Mouse (Mus musculus) heart, embryonic 11.5 days (tissue): Measurements from ENCODE around the gene Slk. TPM values are rescaled to one million over a fixed set of nuclear protein-coding genes. Genes with fewer than 3 reads are reported as not detected.

ENCODE experiments used
- ATAC-seq: fragments of 200-750 bp; cut with Nextera tagmentation; replicated peaks from 2 replicates; pipeline ENCODE4 v1.8.0; 2017; ENCODE audit warnings: moderate library complexity; ENCODE audit not compliant: insufficient number of reproducible peaks, low FRiP score, low TSS enrichment
- H3K27ac ChIP-seq: fragments of 300-500 bp; sonication (generic); 2 replicates; pipeline ENCODE4 v1.5.1; 2014; ENCODE audit warnings: mild to moderate bottlenecking, low read depth, low read length
- H3K27me3 ChIP-seq: fragments of 300-500 bp; sonication (generic); 2 replicates; pipeline ENCODE4 v1.6.1; 2014; ENCODE audit warnings: mild to moderate bottlenecking, low read length, mixed read lengths; ENCODE audit not compliant: control insufficient read depth, insufficient read depth
- H3K36me3 ChIP-seq: fragments of 300-500 bp; sonication (generic); 2 replicates; pipeline ENCODE4 v1.6.1; 2014; ENCODE audit warnings: mild to moderate bottlenecking, low read length, moderate library complexity, mixed read lengths; ENCODE audit not compliant: control insufficient read depth, insufficient read depth
- H3K4me1 ChIP-seq: fragments of 300-500 bp; sonication (generic); 2 replicates; pipeline ENCODE4 v1.6.1; 2014; ENCODE audit warnings: low read length; ENCODE audit not compliant: control insufficient read depth, insufficient read depth
- H3K4me2 ChIP-seq: fragments of 300-500 bp; sonication (generic); 2 replicates; pipeline ENCODE4 v1.6.1; 2014; ENCODE audit warnings: mild to moderate bottlenecking, moderate library complexity
- H3K4me3 ChIP-seq: fragments of 300-500 bp; sonication (generic); 2 replicates; pipeline ENCODE4 v1.5.1; 2014; ENCODE audit warnings: low read depth, low read length
- H3K9ac ChIP-seq: fragments of 300-500 bp; sonication (generic); 2 replicates; pipeline ENCODE4 v1.6.1; 2014; ENCODE audit warnings: mild to moderate bottlenecking, low read depth, low read length, moderate library complexity
- H3K9me3 ChIP-seq: fragments of 300-500 bp; sonication (generic); replicated peaks from 2 replicates; pipeline ENCODE4 v1.6.1; 2016; ENCODE audit warnings: low read length; ENCODE audit not compliant: control insufficient read depth
- WGBS: fragments of 180-500 bp; shearing (Covaris S2); extraction: QIAGEN DNeasy Blood & Tissue Kit; methylation state at CpG from one replicate; pipeline ENCODE4 v1.1.7; 2014; ENCODE audit not compliant: insufficient replicate concordance; 5-methylcytosine and 5-hydroxymethylcytosine counted together
- polyA plus RNA-seq: library from polyadenylated mRNA; unstranded; fragments of >200 nt; fragmentation: Nextera tagmentation; extraction: Ambion mirVana; gene quantifications from 2 replicates; pipeline ENCODE4 v1.2.1, GENCODE M21; 2014

Gene Slk
- polyA plus RNA-seq, 1 experiment from 2014 or later = 14.1 TPM

DNA sequence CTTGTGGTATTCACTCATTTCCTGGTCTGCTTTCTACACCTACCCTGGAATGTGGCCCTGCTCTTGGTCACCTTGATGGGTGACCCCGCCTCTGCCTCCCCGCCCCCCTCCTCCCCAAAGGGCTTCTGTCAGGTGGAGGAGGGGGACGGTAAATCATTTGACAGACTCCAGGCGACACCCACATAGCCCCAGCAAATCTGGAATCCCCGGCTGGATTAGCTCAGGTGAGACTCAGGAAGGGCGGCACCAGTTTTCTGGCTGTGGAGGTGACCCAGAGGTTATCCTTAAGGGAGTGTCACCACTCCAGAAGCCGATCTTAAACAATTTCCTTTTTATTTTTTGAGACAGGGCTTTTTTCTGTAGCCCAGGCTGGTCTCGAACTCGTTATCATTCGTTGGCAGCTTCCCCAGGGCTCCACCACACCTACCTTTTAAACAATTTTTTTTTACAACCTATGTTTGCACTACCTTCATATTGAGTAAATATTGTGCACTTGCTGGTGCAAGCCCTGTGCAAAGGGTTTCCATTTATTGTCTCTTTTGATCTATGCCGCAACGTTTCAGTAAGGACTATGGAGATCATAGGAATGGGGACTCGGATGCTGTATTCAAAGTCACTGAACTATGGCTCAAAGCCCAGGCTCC, 775 bp upstream of the Slk start:
- Histone ChIP-seq H3K4me3 (peak overlapping the region; percentile 85), H3K9me3 (no peaks in the 10 kb centered on the region), H3K27ac (peak overlapping the region; percentile 97), H3K9ac (peak overlapping the region; percentile 96), H3K27me3 (no peaks in the 10 kb centered on the region), H3K36me3 (no peaks in the 10 kb centered on the region), H3K4me2 (peak overlapping the region; percentile 84), H3K4me1 (peaks cover 26% of the 10 kb centered on the region)
- WGBS = 9% methylated on average over 13 of the region's 13 CpGs
- ATAC-seq = no peak

GRCm38 (mm10) chr19:47579788-47580631, 532 bp downstream of the Slk start:
- Histone ChIP-seq H3K27ac (peak overlapping the region; percentile 97), H3K9me3 (no peaks in the 10 kb centered on the region), H3K36me3 (no peaks in the 10 kb centered on the region), H3K4me3 (peak overlapping the region; percentile 85), H3K4me2 (peak overlapping the region; percentile 84), H3K4me1 (peaks cover 26% of the 10 kb centered on the region), H3K27me3 (no peaks in the 10 kb centered on the region), H3K9ac (peak overlapping the region; percentile 96)
- peak; percentile 75 for ATAC-seq
- WGBS = under 1% methylated on average over 71 of the region's 96 CpGs

DNA sequence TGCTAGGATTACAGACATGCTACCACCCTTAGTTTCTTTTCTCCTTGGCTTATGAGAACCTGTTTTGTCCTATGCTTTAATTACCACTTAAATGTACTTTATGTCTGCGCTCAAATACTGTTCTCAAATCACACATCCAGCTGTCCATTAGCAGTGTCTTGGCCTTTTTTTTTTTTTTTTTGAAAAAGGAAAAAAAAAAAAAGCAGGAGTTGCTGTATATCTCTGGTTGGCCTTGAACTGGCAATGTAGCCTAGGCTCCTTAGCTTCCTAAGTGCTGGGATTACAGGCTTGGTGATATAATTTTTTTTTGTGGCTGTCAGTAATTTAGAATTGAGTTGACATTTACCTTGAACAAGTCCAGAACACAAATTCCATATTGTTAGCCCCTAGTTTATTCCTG, 6.3 kb downstream of the Slk start:
- Histone ChIP-seq H3K4me2 (no peak overlapping the region), H3K4me3 (no peak overlapping the region), H3K36me3 (no peaks in the 10 kb centered on the region), H3K4me1 (peaks cover 28% of the 10 kb centered on the region), H3K27me3 (no peaks in the 10 kb centered on the region), H3K9ac (no peak overlapping the region), H3K27ac (no peak overlapping the region), H3K9me3 (no peaks in the 10 kb centered on the region)
- 83% methylated on average over 1 of the region's 1 CpGs for WGBS
- ATAC-seq = no peak

DNA sequence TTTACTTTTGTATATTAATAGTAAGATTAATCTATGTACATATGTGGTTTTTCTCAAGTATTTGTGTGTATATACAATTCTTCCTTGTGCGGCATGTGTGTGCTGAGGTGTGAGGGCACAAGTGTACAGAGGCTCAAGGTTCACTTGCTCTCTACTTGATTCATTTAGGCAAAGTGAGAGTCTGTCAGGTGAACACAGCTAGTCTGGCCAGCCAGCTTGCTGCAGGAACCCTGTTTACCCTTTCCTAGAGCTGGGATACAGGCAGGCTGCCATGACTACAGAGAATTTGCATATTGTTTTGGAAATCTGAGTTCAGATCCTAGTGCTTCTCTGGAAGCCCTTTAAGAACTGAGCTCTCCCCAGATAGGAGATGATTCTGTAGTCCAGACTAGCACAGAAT, 7.5 kb downstream of the Slk start:
- H3K4me3 ChIP-seq = no peak overlapping the region
- H3K4me1 ChIP-seq = peaks cover 16% of the 10 kb centered on the region
- H3K9ac ChIP-seq = no peak overlapping the region
- 100% methylated on average over 1 of the region's 1 CpGs for WGBS
- no peak overlapping the region for H3K4me2 ChIP-seq
- H3K36me3 ChIP-seq = no peaks in the 10 kb centered on the region
- no peak for ATAC-seq
- no peaks in the 10 kb centered on the region for H3K9me3 ChIP-seq
- no peak overlapping the region for H3K27ac ChIP-seq
- no peaks in the 10 kb centered on the region for H3K27me3 ChIP-seq

DNA sequence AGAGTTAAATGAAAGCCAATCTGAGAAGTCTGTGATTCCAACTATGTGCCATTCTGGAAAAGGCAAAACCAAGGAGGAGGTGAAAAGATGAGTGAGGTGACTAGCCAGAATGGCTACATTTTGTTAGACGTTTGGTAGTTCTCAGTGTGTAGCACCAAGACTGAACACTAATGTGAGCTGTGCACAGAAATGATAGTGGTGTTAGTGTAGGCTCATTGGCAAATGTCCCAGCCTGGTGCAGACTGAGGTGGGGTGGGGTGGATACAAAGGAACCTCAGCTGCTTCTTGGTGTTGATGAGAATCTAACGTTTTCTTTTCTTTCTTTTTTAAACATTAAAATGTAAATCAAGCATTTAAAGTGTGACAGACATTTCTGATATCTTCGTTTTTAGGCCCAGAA, 29.0 kb downstream of the Slk start:
- H3K4me2 ChIP-seq = no peak overlapping the region
- no peak overlapping the region for H3K4me3 ChIP-seq
- no peak overlapping the region for H3K9ac ChIP-seq
- H3K36me3 ChIP-seq = peaks cover 3% of the 10 kb centered on the region
- H3K4me1 ChIP-seq = no peaks in the 10 kb centered on the region
- H3K27ac ChIP-seq = no peak overlapping the region
- H3K27me3 ChIP-seq = no peaks in the 10 kb centered on the region
- H3K9me3 ChIP-seq = no peaks in the 10 kb centered on the region
- ATAC-seq = no peak
- WGBS = 59% methylated on average over 3 of the region's 3 CpGs

DNA sequence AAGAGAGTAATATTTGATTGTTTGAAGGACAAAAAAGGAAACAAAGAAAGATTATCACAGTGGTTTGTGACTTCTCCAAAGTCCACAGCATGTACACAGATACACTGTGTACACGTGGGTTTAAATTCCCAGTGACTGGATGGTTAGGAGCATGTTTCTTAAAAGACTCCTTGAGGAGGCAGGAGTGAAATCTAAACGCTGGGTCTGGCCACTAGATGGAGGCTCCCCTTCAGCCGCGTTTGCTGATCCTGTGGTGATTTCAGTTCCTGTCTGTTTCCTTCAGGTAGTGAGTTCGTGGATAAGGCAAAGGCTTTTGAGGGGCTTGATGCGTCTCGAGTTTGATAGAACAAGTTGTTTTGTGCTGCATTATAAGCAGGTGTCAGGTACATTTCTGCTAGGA, 34.0 kb downstream of the Slk start:
- Histone ChIP-seq H3K27me3 (no peaks in the 10 kb centered on the region), H3K9ac (no peak overlapping the region), H3K36me3 (peaks cover 19% of the 10 kb centered on the region), H3K27ac (no peak overlapping the region), H3K4me1 (no peaks in the 10 kb centered on the region), H3K4me3 (no peak overlapping the region), H3K4me2 (no peak overlapping the region), H3K9me3 (no peaks in the 10 kb centered on the region)
- no peak for ATAC-seq
- WGBS = 49% methylated on average over 7 of the region's 7 CpGs

GRCm38 (mm10) chr19:47621478-47621877, 42.0 kb downstream of the Slk start:
- no peaks in the 10 kb centered on the region for H3K4me1 ChIP-seq
- no peak overlapping the region for H3K27ac ChIP-seq
- H3K4me3 ChIP-seq = no peak overlapping the region
- no peak overlapping the region for H3K9ac ChIP-seq
- H3K9me3 ChIP-seq = no peaks in the 10 kb centered on the region
- no peak for ATAC-seq
- WGBS = 78% methylated on average over 8 of the region's 8 CpGs
- H3K4me2 ChIP-seq = no peak overlapping the region
- peaks cover 15% of the 10 kb centered on the region for H3K36me3 ChIP-seq
- no peaks in the 10 kb centered on the region for H3K27me3 ChIP-seq

GRCm38 (mm10) chr19:47624940-47625711, 45.6 kb downstream of the Slk start:
- no peaks in the 10 kb centered on the region for H3K9me3 ChIP-seq
- ATAC-seq = no peak
- no peak overlapping the region for H3K9ac ChIP-seq
- 64% methylated on average over 10 of the region's 10 CpGs for WGBS
- peaks cover 8% of the 10 kb centered on the region; the same call in 1 of the 2 replicates for H3K36me3 ChIP-seq
- H3K27ac ChIP-seq = no peak overlapping the region
- no peaks in the 10 kb centered on the region for H3K4me1 ChIP-seq
- H3K27me3 ChIP-seq = no peaks in the 10 kb centered on the region
- no peak overlapping the region for H3K4me3 ChIP-seq
- H3K4me2 ChIP-seq = no peak overlapping the region
